Mouse (Mus musculus): Measurements from ENCODE around the gene Gm3424. TPM values are rescaled to one million over a fixed set of nuclear protein-coding genes. Genes with fewer than 3 reads are reported as not detected.
"Not testable (repeated sequence)": the region's sequence is repeated elsewhere in the genome, so short reads cannot be mapped to it uniquely, and the experiment has no call there.

Gene Gm3424
- total RNA-seq (2015) (not detected in 2 replicates), total RNA-seq (2017) (not detected in 2 replicates)

DNA sequence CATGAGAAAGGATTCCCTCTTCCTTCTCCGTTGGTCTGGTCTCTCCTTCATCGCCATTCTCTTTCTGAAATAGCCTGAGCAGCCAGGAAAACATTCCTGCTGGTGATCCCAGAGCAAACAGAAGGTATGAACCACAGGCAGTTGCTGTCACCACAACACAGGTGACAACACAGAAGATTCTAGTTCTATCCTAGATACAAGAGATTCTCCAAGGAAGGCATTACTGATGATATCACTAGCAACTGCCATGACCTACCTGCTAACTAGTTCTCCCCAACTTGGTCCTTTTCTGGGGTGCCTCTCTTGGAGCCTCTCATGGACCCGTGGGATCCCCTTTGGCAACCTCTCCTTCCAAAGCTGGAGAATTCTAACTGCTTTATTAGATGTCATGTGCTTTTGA, at the start of gene Gm3424:
Gene Gm3424, minus strand, starts transcription at position 101 of the 400 bp plus-strand sequence.
- ATAC-seq (replicated peaks; ENCODE audit: poor library complexity) = not testable (repeated sequence)

DNA sequence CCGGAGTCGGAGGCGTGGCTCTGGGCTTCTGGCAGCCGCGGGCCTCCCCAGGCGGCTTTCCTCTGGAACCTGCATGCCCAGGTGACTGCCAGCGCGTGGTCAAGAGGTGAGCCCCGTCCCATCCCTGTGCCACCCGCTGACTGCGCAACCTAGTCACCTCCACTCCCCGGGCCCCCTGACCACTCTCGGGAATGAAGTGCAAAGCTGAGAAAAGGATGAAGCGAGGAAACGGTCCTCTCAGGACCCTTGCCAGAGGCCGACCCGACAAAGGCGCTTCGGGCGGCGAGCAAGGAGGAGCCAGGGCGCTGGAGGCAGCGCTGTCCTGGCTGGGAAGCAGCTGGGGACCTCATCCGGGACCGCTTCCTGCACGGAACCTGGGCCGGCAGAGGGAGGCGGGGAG, 49.7 kb upstream of the Gm3424 start:
- ATAC-seq (replicated peaks; ENCODE audit: poor library complexity) = not testable (repeated sequence)

DNA sequence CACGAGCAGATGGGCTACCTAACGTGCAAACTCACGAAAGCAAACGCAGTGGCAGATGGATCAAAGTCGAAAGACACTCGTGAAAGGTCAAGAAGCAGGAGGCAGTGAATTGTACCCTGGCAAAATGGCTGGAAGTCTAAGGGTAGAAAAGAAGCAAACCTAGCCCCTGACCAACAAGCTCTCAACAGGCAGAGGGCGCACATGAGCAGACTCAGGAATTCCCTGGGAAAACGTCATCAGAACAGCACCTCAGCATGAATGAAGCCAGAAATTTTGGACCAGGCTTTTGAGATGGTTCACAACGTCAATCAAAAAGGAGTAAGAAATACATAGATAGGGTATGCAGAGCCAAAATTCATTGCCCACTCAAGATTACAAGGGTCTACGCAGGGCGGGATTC, 49.0 kb upstream of the Gm3424 start:
- not testable (repeated sequence) for ATAC-seq (replicated peaks; ENCODE audit: poor library complexity)

DNA sequence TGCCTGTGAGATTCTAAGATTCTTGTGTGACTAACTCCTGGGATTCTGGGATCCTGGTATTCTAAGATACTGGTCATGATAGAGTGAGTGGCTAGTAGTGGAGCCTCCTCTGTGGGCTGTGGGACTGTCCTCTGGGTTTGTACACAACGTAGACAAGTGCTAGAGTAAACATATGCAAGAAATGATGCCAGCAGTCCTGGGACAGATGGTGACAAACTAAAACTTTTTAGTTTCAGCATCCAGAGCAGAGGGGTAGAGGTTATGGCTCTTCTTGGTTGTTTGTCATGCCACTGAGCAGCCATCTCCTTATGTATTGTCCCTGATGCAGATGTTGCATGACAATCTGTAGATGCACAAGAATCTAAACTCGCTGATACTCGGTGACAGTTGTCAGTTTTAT, 25.8 kb upstream of the Gm3424 start:
- ATAC-seq (replicated peaks; ENCODE audit: poor library complexity) = not testable (repeated sequence)

DNA sequence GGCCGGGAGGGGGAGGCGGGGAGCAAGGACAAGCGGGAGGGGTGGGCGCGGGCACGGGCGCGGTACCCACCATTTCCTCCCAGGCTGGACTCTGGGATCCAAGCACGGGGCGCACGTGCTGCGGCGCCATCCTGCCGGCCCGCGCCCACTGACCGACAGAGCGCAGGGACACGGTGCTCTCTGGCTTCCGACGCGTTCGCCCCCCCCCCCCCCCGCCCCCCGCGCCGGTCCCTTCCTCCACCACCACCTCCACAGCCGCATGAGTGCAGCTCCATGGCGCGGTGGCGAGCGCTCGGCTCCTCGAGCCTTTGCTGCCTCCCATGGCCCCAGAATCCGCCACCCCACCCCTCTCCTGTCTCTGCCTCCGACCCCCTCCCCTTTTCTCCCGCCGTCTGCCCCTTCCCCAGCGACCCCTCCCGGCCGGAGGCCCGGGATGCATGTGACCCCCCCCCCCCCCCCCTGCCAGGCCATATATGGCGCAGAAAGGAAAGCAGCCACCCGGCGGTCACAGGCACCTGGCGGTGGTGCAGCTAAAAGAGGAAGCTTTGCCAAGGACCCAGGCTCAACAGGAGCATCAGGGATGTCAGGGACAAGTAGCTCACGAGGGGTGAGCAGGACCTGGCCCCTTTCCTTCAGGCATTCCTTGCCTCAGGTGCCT, 17.3 kb downstream of the Gm3424 start:
- not testable (repeated sequence) for ATAC-seq (replicated peaks; ENCODE audit: poor library complexity)

DNA sequence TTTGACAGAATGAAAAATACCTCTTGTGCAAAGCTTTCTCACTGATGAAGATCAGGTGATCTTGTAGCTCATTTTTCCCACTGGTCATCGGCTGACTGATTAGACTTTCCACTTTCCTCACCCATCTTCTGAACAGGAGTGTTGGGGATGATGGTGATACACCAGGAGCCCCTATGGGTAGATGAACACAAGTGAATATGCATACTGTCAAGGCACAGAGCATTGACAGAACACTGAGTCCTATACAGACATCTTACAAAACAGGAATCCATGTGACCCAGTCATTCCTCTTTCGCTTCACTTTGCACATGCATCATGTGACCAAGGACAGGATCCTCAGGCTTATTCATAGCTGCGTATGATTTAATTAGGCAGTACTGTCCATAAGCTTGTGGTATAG, 22.2 kb downstream of the Gm3424 start, which contains the start of gene Gm3383:
Gene Gm3383, minus strand, starts transcription at position 101 of the 400 bp plus-strand sequence.
- ATAC-seq (replicated peaks; ENCODE audit: poor library complexity) = not testable (repeated sequence)

Other genes with a start within 250 kb of the Gm3424 start
- not detected in 2 replicates for gene Gm8265, start 197.3 kb downstream of the Gm3424 start, total RNA-seq (2015)
- not detected in 2 replicates for gene Gm8265, start 197.3 kb downstream of the Gm3424 start, total RNA-seq (2017)
- gene Gm9603, start 142.9 kb downstream of the Gm3424 start, total RNA-seq (2015) = not detected in 2 replicates
- not detected in 2 replicates for gene Gm9603, start 142.9 kb downstream of the Gm3424 start, total RNA-seq (2017)
- not detected in 2 replicates for gene Gm3373, start 88.8 kb downstream of the Gm3424 start, total RNA-seq (2015)
- gene Gm3373, start 88.8 kb downstream of the Gm3424 start, total RNA-seq (2017) = not detected in 2 replicates
- gene Gm3383, start 22.3 kb downstream of the Gm3424 start, total RNA-seq (2015) = 0.76 and 1.4 TPM in 2 replicates
- gene Gm3383, start 22.3 kb downstream of the Gm3424 start, total RNA-seq (2017) = 0.91 and 1.00 TPM in 2 replicates
- not detected in 2 replicates for gene Gm8237, start 50.1 kb upstream of the Gm3424 start, total RNA-seq (2015)
- gene Gm8237, start 50.1 kb upstream of the Gm3424 start, total RNA-seq (2017) = not detected in 2 replicates
- gene Gm3248, start 131.4 kb upstream of the Gm3424 start, total RNA-seq (2015) = not detected in 2 replicates
- gene Gm3248, start 131.4 kb upstream of the Gm3424 start, total RNA-seq (2017) = not detected in 2 replicates
- gene Gm3453, start 148.8 kb upstream of the Gm3424 start, total RNA-seq (2015) = not detected in 2 replicates
- not detected in 2 replicates for gene Gm3453, start 148.8 kb upstream of the Gm3424 start, total RNA-seq (2017)
- gene Gm6337, start 227.9 kb upstream of the Gm3424 start, total RNA-seq (2015) = not detected in 2 replicates
- not detected in 2 replicates for gene Gm6337, start 227.9 kb upstream of the Gm3424 start, total RNA-seq (2017)

All from megakaryocyte progenitor cell, adult 5-6 weeks (primary cell).